Mouse (Mus musculus): Measurements from ENCODE around the gene Ddx19b. TPM values are rescaled to one million over a fixed set of nuclear protein-coding genes. Genes with fewer than 3 reads are reported as not detected.
"Not testable (repeated sequence)": the region's sequence is repeated elsewhere in the genome, so short reads cannot be mapped to it uniquely, and the experiment has no call there.

Gene Ddx19b
- polyA plus RNA-seq, 1 experiment from 2014 or later, result 5.8 TPM

DNA sequence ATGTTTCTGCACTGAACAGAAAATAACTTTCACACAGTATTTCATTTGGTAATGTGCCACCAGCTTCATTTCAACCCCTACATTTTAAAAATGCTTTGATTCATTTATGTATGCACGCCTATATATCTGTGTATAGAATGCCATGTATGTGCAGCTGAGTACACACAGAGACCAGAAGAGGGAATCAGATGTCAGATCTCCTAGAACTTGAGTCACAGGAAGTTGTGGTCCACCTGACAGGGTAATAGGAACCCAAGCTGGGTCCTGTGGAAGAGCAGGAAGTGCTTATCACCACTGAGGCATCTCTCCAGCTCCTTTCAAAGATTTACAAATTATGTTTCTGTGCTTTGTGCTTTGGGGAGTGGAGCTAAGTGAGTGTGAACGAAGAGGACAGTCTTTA, 50.2 kb downstream of the Ddx19b start:
- Histone ChIP-seq H3K4me1 (no peaks in the 10 kb centered on the region), H3K27me3 (no peaks in the 10 kb centered on the region), H3K27ac (no peak overlapping the region), H3K4me2 (no peak overlapping the region), H3K4me3 (replicated peaks) (no peak overlapping the region), H3K9me3 (replicated peaks) (no peaks in the 10 kb centered on the region), H3K9ac (no peak overlapping the region), H3K36me3 (peaks cover 85% of the 10 kb centered on the region)
- 83% methylated on average over 2 of the region's 2 CpGs for WGBS
- ATAC-seq (replicated peaks; ENCODE audit: low FRiP score), result no peak

DNA sequence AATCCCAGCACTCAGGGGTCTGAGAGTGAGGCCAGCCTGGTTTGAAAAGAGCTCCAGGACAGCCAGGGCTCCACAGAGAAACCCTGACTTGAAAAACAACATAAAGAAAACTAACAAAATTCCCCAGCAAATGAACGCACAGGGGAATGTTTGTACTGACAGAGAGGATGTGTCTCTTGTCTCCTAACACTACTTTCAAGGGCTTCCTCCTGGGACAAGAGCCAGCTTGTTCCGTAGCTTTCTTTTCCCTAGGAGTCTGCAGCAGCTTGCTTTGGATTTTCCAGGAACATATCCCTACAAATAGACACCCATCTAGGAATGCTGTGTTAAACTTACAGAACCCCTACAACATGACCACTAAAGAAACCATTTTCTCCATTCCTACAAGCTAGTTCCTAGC, 53.6 kb downstream of the Ddx19b start:
- WGBS, result 80% methylated on average over 2 of the region's 2 CpGs
- not testable (repeated sequence) for H3K9ac ChIP-seq; H3K9me3 ChIP-seq (replicated peaks); H3K4me3 ChIP-seq (replicated peaks); ATAC-seq (replicated peaks; ENCODE audit: low FRiP score); H3K27me3 ChIP-seq; H3K27ac ChIP-seq; H3K4me2 ChIP-seq; H3K4me1 ChIP-seq
- peaks cover 83% of the 10 kb centered on the region for H3K36me3 ChIP-seq

DNA sequence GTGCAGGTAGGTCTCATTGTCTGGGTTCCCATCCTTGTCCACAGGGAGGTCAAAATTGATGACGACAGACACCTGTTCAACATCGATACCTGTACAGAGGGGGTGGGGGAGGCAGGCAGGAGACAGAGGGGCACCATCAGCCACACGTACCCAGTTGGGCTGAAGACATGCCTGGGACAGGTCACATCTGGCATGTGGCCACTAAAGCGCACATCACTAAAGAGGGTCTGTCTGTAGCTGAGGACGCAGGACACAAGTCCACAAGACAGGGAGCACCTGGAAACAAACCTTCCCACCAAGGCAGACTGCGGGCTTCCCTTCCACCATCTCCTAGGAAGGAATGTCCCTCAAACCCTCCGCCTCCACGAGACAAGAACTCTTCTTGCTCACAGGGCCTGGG, 55.0 kb downstream of the Ddx19b start:
- H3K27me3 ChIP-seq; H3K4me1 ChIP-seq; ATAC-seq (replicated peaks; ENCODE audit: low FRiP score); H3K9me3 ChIP-seq (replicated peaks); H3K27ac ChIP-seq; H3K4me3 ChIP-seq (replicated peaks); H3K4me2 ChIP-seq; H3K9ac ChIP-seq: not testable (repeated sequence)
- 93% methylated on average over 8 of the region's 8 CpGs for WGBS
- peaks cover 76% of the 10 kb centered on the region for H3K36me3 ChIP-seq

DNA sequence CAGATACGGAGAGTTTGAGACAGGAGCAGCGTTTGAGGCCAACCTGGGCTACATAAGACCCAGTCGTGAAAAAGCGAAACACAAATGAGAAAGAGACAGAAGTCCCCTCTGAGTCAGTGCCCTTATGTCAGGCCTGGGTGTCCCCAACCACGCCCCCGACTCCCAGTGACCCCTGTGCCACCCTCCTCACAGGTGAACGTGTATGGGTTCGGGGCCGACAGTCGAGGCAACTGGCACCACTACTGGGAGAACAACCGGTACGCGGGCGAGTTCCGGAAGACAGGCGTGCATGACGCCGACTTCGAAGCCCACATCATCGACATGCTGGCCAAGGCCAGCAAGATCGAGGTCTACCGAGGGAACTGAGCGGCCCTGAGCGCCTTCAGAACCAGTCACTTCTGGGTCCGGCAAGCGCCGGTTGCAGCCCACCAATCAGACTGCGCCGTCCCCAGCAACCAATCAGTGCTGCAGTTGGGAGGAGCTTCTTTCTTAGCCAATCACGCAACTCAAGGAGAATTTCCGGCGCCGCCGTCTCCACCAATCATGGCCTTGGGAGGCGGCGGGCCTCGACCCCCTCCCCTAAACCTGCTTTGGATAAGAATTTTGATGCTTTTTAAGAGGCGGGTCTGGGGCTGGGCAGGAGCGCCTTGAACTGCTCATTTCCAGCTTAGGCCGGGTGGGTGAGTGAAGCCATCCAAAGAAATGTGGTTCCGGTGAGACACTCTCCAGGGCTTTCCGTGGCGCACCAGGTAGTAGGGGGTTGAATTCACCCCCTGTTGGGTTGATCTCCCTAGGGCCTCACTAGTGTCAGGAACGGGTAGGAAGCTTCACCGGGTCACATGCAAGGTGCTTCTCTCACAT, 61.4 kb downstream of the Ddx19b start:
- WGBS, result 10% methylated on average over 45 of the region's 45 CpGs
- peak overlapping the region; percentile 48 for H3K9ac ChIP-seq
- no peaks in the 10 kb centered on the region for H3K9me3 ChIP-seq (replicated peaks)
- H3K27ac ChIP-seq, result peak overlapping the region; percentile 67
- peaks cover 62% of the 10 kb centered on the region for H3K36me3 ChIP-seq
- H3K4me3 ChIP-seq (replicated peaks), result peak overlapping the region; percentile 48
- peaks cover 21% of the 10 kb centered on the region for H3K4me1 ChIP-seq
- H3K4me2 ChIP-seq, result peak overlapping the region; percentile 76
- peak; percentile 97 for ATAC-seq (replicated peaks; ENCODE audit: low FRiP score)
- no peaks in the 10 kb centered on the region for H3K27me3 ChIP-seq

DNA sequence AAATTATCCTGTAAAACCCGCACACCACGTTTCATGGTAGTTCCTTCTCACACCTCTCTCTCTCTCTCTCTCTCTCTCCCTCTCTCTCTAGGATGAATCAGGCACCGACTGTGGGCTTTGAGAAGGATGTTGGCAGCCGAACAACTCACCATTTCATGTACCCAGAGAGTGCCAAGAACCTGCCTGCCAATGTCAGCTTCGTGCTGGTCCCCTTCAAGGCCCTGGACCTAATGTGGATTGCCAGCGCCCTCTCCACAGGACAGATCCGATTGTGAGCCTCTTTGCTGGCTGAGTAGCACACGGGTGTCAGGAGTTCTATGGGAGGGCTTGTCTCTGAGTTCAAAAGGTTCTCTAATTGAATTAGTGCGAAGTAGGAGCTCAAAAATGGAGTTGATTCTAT, 64.2 kb downstream of the Ddx19b start:
- Histone ChIP-seq H3K4me3 (replicated peaks) (no peak overlapping the region), H3K9me3 (replicated peaks) (no peaks in the 10 kb centered on the region)
- 84% methylated on average over 9 of the region's 9 CpGs for WGBS

DNA sequence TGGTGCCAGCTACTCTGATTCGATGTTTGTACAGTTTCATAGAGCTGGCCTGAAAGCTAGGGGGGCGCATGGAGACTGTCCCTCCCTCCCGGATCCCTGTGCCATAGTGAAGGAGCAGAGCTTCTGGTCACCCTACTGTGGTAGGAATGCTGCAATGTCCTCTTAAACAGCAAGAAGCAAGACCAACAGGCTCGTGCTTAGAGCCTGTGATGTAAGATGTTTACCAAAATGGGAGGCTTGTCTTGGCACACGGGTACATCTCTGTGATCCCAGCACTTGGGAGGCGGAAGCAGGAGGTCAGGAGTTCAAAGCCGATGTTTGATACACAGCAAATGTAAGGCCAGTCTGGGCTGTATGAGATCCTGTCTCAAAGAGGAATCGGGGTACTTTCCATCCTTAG, 65.0 kb downstream of the Ddx19b start:
- Histone ChIP-seq H3K4me3 (replicated peaks) (no peak overlapping the region), H3K27me3 (no peaks in the 10 kb centered on the region), H3K9me3 (replicated peaks) (no peaks in the 10 kb centered on the region), H3K36me3 (peaks cover 65% of the 10 kb centered on the region), H3K9ac (no peak overlapping the region), H3K4me1 (peaks cover 21% of the 10 kb centered on the region), H3K4me2 (no peak overlapping the region), H3K27ac (no peak overlapping the region)
- WGBS, result 83% methylated on average over 8 of the region's 8 CpGs
- no peak for ATAC-seq (replicated peaks; ENCODE audit: low FRiP score)

More for the DNA sequence above, 64.2 kb downstream of the Ddx19b start:
- Histone ChIP-seq H3K27ac (no peak overlapping the region), H3K4me2 (no peak overlapping the region), H3K27me3 (no peaks in the 10 kb centered on the region), H3K4me1 (peaks cover 21% of the 10 kb centered on the region), H3K36me3 (peaks cover 60% of the 10 kb centered on the region), H3K9ac (no peak overlapping the region)
- no peak for ATAC-seq (replicated peaks; ENCODE audit: low FRiP score)

DNA sequence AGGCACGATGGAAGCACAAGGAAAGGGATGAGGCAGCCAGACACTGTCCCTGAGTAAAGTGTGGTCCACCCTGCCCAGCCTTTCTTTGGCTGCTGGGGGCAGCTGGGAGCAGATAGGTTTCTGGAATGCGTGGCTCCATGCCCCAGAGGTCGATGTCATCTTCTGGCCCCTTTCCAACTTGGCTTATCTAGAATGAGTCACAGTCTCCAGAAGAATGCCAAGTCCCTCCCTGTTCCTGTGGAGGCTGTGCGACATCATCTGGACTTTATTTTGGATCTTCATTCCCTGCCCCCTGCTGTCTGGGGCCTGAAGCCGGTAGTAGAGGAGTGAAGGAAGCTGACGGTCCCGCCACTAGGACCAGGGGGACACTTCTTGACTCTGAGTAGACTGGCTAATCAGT, 66.0 kb downstream of the Ddx19b start:
- no peak for ATAC-seq (replicated peaks; ENCODE audit: low FRiP score)

DNA sequence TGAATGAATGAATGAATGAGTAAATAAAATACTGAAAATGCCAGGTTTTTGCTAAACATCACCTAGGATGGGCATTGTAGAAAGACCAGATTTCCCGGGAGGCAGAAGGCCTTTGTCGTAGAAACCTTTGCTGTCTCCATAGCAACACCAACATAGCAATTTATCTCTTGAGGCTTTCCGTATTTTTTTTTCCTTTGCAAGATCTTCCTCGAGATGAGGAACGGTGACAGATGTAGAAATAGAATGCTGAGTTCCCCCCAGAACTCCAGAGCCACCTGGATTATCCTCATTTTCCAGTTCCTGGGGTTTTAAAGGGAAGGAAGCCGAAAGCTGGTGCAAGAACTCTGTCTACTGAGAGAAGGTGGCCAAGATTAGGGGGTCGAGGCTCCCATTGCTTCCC, 66.9 kb downstream of the Ddx19b start:
- H3K9ac ChIP-seq, result no peak overlapping the region
- no peaks in the 10 kb centered on the region for H3K27me3 ChIP-seq

More for the DNA sequence above, 66.0 kb downstream of the Ddx19b start:
- Histone ChIP-seq H3K4me1 (peaks cover 16% of the 10 kb centered on the region), H3K36me3 (peaks cover 59% of the 10 kb centered on the region), H3K4me2 (no peak overlapping the region), H3K27ac (0 out of 2 replicates have a peak overlapping the region, but pooled peaks have one; percentile 13), H3K9ac (no peak overlapping the region), H3K9me3 (replicated peaks) (no peaks in the 10 kb centered on the region), H3K4me3 (replicated peaks) (no peak overlapping the region), H3K27me3 (no peaks in the 10 kb centered on the region)
- 52% methylated on average over 7 of the region's 7 CpGs for WGBS

DNA sequence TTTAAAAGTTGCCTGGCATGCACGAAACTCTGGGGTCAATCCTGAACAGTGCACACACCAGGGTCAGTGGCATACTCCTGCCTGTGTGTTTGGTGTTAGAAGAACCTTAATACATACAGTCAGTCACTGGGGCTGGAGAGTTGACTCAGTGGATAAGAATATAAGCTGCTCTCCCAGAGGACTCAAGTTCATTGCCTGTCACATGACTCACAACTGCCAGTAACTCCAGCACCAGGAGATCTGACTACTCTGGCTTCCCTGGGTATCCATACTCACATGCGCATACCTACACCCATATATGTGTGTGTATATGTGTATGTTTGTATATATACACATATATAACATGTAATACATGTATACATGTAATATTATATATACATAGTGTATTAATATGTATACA, 68.5 kb downstream of the Ddx19b start:
- Histone ChIP-seq H3K36me3 (peaks cover 82% of the 10 kb centered on the region), H3K4me1 (peaks cover 10% of the 10 kb centered on the region), H3K9ac (no peak overlapping the region), H3K9me3 (replicated peaks) (no peaks in the 10 kb centered on the region), H3K27ac (no peak overlapping the region), H3K27me3 (no peaks in the 10 kb centered on the region), H3K4me2 (no peak overlapping the region), H3K4me3 (replicated peaks) (no peak overlapping the region)
- ATAC-seq (replicated peaks; ENCODE audit: low FRiP score), result no peak
- 91% methylated on average over 2 of the region's 2 CpGs for WGBS

More for the DNA sequence above, 66.9 kb downstream of the Ddx19b start:
- Histone ChIP-seq H3K4me3 (replicated peaks) (no peak overlapping the region), H3K36me3 (peaks cover 68% of the 10 kb centered on the region), H3K9me3 (replicated peaks) (no peaks in the 10 kb centered on the region), H3K4me2 (no peak overlapping the region), H3K27ac (no peak overlapping the region), H3K4me1 (peaks cover 10% of the 10 kb centered on the region)
- WGBS, result 88% methylated on average over 7 of the region's 7 CpGs
- ATAC-seq (replicated peaks; ENCODE audit: low FRiP score), result no peak

DNA sequence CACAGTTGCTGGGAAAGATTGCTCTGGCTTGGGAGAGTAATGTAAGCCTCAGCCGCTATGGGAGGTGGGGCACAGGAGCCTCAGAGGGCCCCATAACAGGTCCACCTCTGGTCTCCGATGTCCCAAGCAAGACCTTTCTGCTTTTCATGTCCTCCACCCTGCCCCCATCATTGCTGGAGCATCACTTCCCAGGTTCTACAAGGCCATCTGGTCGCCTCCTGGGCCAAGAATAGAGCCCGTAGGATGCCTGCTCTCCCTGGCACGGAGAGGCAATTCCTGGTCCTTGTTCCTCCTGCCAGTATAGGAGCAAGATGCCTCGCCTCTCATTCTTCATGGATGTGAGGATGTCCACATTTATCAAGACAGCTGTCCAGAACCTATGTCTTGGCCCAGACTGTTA, 71.6 kb downstream of the Ddx19b start:
- H3K36me3 ChIP-seq, result peaks cover 69% of the 10 kb centered on the region
- 89% methylated on average over 6 of the region's 6 CpGs for WGBS
- peaks cover 16% of the 10 kb centered on the region for H3K4me1 ChIP-seq

DNA sequence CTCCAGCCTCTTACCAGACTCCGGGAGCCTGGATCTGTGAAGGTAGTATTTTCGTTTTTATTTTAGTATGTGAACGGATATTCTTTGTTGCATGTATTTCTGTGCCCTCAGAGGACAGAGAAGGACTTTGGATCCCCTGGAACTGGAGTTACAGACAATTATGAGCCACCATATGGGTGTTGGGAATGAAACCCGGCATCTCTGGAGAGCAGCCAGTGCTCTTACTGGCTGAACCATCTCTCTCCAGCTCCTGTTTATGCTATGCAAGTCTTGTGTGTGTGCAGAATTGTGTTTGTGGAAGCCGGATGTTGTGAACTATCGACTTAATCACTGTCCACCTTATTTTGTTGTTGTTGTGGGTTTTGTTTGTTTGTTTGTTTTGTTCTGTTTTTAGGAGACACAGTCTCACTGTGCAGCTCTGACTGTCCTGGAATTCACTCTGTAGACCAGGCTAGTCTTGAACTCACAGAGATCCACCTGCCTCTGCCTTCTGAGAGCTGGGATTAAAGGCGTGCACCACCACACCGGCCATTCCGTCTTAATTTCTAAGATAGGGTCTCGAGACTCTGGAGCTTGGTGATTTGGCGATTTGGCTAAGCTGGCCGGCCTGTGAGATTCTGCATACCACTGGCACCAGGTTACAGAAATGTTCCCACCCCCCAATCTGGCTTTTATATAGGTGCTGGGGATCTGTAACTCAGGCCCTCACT, 72.3 kb downstream of the Ddx19b start:
- no peak for ATAC-seq (replicated peaks; ENCODE audit: low FRiP score)
- 93% methylated on average over 12 of the region's 12 CpGs for WGBS

More for the DNA sequence above, 71.6 kb downstream of the Ddx19b start:
- H3K9ac ChIP-seq, result no peak overlapping the region
- no peaks in the 10 kb centered on the region for H3K9me3 ChIP-seq (replicated peaks)
- no peak overlapping the region for H3K4me3 ChIP-seq (replicated peaks)
- no peak overlapping the region for H3K27ac ChIP-seq
- no peak for ATAC-seq (replicated peaks; ENCODE audit: low FRiP score)
- H3K4me2 ChIP-seq, result no peak overlapping the region
- H3K27me3 ChIP-seq, result no peaks in the 10 kb centered on the region

DNA sequence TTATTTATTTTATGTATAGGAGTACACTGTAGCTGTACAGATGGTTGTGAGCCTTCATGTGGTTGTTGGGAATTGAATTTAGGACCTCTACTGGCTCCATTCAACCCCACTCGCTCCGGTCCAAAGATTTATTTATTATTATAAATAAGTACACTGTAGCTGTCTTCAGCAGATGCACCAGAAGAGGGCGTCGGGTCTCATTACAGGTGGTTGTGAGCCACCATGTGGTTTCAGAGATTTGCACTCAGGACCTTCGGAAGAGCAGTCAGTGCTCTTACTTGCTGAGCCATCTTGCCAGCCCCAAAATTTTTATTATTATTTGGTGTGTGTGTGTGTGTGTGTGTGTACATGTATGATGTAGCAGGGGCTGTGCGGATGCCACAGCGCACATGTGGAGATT, 73.0 kb downstream of the Ddx19b start:
- H3K27me3 ChIP-seq; H3K4me3 ChIP-seq (replicated peaks); H3K9me3 ChIP-seq (replicated peaks); H3K27ac ChIP-seq; H3K4me2 ChIP-seq; ATAC-seq (replicated peaks; ENCODE audit: low FRiP score); H3K9ac ChIP-seq: not testable (repeated sequence)
- WGBS, result 92% methylated on average over 7 of the region's 7 CpGs
- peaks cover 60% of the 10 kb centered on the region for H3K36me3 ChIP-seq
- peaks cover 16% of the 10 kb centered on the region for H3K4me1 ChIP-seq

More for the DNA sequence above, 72.3 kb downstream of the Ddx19b start:
- H3K9ac ChIP-seq, result no peak overlapping the region
- H3K36me3 ChIP-seq, result peaks cover 62% of the 10 kb centered on the region
- no peak overlapping the region for H3K4me3 ChIP-seq (replicated peaks)
- H3K4me1 ChIP-seq, result peaks cover 16% of the 10 kb centered on the region
- H3K4me2 ChIP-seq, result no peak overlapping the region
- no peaks in the 10 kb centered on the region for H3K27me3 ChIP-seq
- no peak overlapping the region for H3K27ac ChIP-seq
- H3K9me3 ChIP-seq (replicated peaks), result no peaks in the 10 kb centered on the region

Measured in kidney, embryonic 15.5 days (tissue).